Mouse (Mus musculus) hindbrain, embryonic 15.5 days (tissue): ENCODE results near the gene Wasf2. TPM values are rescaled to one million over a fixed set of nuclear protein-coding genes. Genes with fewer than 3 reads are reported as not detected.

Source experiments
- ATAC-seq: fragments of 200-750 bp; cut with Nextera tagmentation; 2 replicates; pipeline ENCODE4 v1.8.0; 2017; ENCODE audit warnings: low read depth, moderate number of reproducible peaks, moderate TSS enrichment; ENCODE audit not compliant: low FRiP score
- H3K27ac ChIP-seq: fragments of 300-500 bp; sonication (generic); replicated peaks from 2 replicates; pipeline ENCODE4 v1.5.1; 2015; ENCODE audit warnings: mild to moderate bottlenecking, inconsistent platforms
- H3K27me3 ChIP-seq: fragments of 300-500 bp; sonication (generic); 2 replicates; pipeline ENCODE4 v1.6.1; 2015; ENCODE audit warnings: control low read depth, inconsistent platforms
- H3K36me3 ChIP-seq: fragments of 300-500 bp; sonication (generic); 2 replicates; pipeline ENCODE4 v1.6.1; 2015; ENCODE audit warnings: control low read depth, inconsistent platforms
- H3K4me1 ChIP-seq: fragments of 300-500 bp; sonication (generic); replicated peaks from 2 replicates; pipeline ENCODE4 v1.6.1; 2015; ENCODE audit warnings: control low read depth, inconsistent platforms
- H3K4me2 ChIP-seq: fragments of 300-500 bp; sonication (generic); 2 replicates; pipeline ENCODE4 v1.6.1; 2015; ENCODE audit warnings: moderate library complexity, mild to moderate bottlenecking, inconsistent platforms
- H3K4me3 ChIP-seq: fragments of 300-500 bp; sonication (generic); 2 replicates; pipeline ENCODE4 v1.5.1; 2015; ENCODE audit warnings: mild to moderate bottlenecking, inconsistent platforms
- H3K9ac ChIP-seq: fragments of 300-500 bp; sonication (generic); 2 replicates; pipeline ENCODE4 v1.6.1; 2015; ENCODE audit warnings: inconsistent platforms
- H3K9me3 ChIP-seq: fragments of 300-500 bp; sonication (generic); 2 replicates; pipeline ENCODE4 v1.6.1; 2016; ENCODE audit warnings: control low read depth, inconsistent platforms
- WGBS: fragments of 180-500 bp; shearing (Covaris S2); methylation state at CpG from one replicate; pipeline ENCODE4 v1.1.7; 2015; 5-methylcytosine and 5-hydroxymethylcytosine counted together
- polyA plus RNA-seq: library from polyadenylated mRNA; unstranded; fragments of >200 nt; fragmentation: Nextera tagmentation; extraction: Ambion mirVana; gene quantifications from 2 replicates; pipeline ENCODE4 v1.2.1, GENCODE M21; 2015

The Wasf2 gene
- polyA plus RNA-seq, 1 experiment from 2014 or later: 31.1 TPM

DNA sequence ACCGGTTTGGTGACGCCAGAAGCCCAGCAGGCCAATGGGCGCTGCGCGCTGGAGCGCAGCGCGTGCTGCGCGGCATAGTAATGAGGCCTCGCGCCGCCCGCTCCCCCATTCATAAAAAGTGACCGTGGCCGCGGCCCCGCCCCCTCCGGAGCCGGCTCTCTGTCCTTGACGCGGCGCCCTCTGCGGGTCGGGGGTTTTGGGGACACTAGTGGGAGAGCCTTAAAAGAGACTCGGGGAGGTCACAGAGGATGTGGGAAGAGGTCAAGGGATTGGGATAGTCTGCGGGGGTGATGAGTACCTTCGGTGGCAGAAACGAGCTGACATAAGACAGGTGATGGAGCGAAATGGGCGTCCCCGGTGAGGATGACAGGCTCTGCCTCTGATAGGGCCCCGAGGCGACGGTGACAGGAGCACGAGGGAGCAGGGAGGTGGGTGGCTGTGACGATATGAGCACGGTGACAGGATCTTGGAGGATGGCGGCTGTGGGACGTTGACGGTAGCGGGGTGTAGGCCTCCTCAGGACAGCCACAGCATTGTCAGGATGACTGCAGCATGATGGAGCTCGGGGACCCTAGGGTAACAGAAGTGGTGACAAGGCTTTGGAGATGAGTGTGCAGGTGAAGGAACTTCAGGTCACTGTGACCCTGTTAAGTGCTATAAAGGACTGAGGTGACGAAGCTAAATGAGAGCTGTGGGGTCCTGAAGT lies 82.4 kb downstream of the Wasf2 start:
- ATAC-seq: peak; percentile 86
- no peak overlapping the region for H3K27ac ChIP-seq
- H3K27me3 ChIP-seq: peaks cover 15% of the 10 kb centered on the region
- 2% methylated on average over 43 of the region's 44 CpGs for WGBS
- H3K4me3 ChIP-seq: peak overlapping the region; percentile 67
- peak overlapping the region; percentile 88 for H3K4me2 ChIP-seq
- H3K36me3 ChIP-seq: no peaks in the 10 kb centered on the region
- H3K4me1 ChIP-seq: peaks cover 26% of the 10 kb centered on the region
- peak overlapping the region; percentile 63 for H3K9ac ChIP-seq
- H3K9me3 ChIP-seq: no peaks in the 10 kb centered on the region

DNA sequence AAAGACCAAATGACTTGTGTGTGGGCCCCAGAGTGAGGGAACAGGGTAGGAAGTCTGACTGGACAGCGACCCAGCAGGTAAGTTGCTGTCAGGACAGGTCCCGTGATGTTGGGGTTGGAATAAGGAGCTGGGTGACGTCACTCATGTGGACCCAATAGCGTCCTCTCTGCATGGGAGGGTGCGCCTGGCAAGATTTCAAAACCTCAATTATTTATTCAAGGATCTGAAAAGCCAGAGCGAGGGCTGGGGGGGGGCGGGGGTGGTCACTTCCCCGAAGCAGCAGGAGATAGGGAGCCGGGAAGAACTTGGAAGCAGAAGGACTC lies 82.9 kb downstream of the Wasf2 start:
- no peak; the same call in 1 of the 2 replicates for ATAC-seq
- no peaks in the 10 kb centered on the region for H3K9me3 ChIP-seq
- no peak overlapping the region for H3K9ac ChIP-seq
- H3K27me3 ChIP-seq: peaks cover 15% of the 10 kb centered on the region
- H3K36me3 ChIP-seq: no peaks in the 10 kb centered on the region
- no peak overlapping the region for H3K27ac ChIP-seq
- H3K4me1 ChIP-seq: peaks cover 26% of the 10 kb centered on the region
- H3K4me2 ChIP-seq: peak overlapping the region; percentile 88
- H3K4me3 ChIP-seq: peak overlapping the region; percentile 67
- WGBS: 2% methylated on average over 8 of the region's 9 CpGs

DNA sequence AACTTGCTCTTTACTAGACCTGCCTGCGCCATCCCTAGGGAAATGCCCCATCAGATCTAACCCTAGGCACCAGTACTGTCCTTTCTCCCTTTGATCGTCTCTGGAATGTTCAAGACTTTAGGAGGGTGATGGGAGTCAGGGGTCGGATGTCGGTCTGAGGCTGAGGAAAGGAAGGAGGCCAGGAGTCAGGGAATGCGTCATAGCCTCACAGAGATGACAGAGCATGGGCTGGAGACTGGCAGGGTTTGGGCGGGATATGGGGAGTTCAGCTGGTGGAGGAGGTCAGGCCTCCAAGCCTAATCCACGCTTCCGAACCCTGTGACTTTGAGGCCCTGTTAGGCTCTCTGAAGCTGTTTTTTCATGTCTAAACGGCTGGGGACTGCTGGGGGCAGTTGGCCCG lies 83.4 kb downstream of the Wasf2 start:
- ATAC-seq: no peak; the same call in 1 of the 2 replicates
- Histone ChIP-seq H3K9ac (no peak overlapping the region), H3K4me3 (peak overlapping the region; percentile 67), H3K27me3 (peaks cover 18% of the 10 kb centered on the region), H3K4me1 (peaks cover 26% of the 10 kb centered on the region), H3K36me3 (no peaks in the 10 kb centered on the region), H3K27ac (no peak overlapping the region), H3K9me3 (no peaks in the 10 kb centered on the region), H3K4me2 (peak overlapping the region; percentile 88)
- WGBS: 11% methylated on average over 10 of the region's 10 CpGs

DNA sequence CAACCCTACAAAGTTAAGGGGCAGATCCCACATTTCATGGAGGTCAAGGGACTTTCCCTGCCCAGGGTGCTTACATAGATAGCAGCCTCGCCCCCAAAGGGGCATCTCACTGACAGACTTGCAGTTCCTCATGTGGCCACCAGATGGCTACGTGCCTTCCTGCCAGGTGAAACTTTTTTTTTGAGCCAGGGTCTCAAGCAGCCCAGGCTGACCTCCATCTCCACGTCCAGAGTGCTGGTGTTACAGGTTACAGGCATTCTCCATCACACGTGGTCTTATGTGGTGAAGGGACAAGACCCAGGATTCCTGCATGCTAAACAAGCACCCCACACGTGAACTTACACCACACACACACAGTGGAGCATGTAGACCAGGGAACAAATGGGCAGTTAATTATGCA lies 87.3 kb downstream of the Wasf2 start:
- H3K27me3 ChIP-seq: peaks cover 34% of the 10 kb centered on the region
- no peaks in the 10 kb centered on the region for H3K9me3 ChIP-seq
- H3K4me2 ChIP-seq: no peak overlapping the region
- H3K36me3 ChIP-seq: no peaks in the 10 kb centered on the region
- WGBS: 3% methylated on average over 5 of the region's 5 CpGs
- no peak overlapping the region for H3K4me3 ChIP-seq
- no peak overlapping the region for H3K27ac ChIP-seq
- peaks cover 19% of the 10 kb centered on the region for H3K4me1 ChIP-seq
- no peak overlapping the region for H3K9ac ChIP-seq
- ATAC-seq: no peak

DNA sequence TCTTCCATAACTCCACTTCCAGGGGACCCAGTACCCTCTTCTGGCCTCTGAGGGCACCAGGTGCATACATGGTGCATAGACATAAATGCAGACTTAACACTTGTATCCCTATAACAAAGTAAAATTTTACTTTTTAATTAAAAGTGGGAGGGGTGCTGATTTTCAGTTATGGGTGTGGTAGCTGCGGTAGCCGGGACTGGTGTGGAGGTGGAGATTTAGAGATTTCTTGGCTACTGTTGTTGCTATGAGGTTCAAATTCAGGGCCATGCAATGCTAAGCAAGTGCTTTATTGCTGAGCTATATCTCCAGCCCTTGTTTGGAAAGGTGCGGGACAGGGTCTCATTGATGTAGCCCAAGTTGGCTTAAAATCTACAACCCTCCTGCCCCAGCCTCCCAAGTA lies 88.4 kb downstream of the Wasf2 start:
- H3K4me2 ChIP-seq: no peak overlapping the region
- no peaks in the 10 kb centered on the region for H3K9me3 ChIP-seq
- no peaks in the 10 kb centered on the region for H3K36me3 ChIP-seq
- H3K27me3 ChIP-seq: peaks cover 34% of the 10 kb centered on the region
- WGBS: 93% methylated on average over 3 of the region's 3 CpGs
- no peak overlapping the region for H3K9ac ChIP-seq
- ATAC-seq: no peak
- H3K27ac ChIP-seq: no peak overlapping the region
- no peak overlapping the region for H3K4me3 ChIP-seq
- peaks cover 8% of the 10 kb centered on the region for H3K4me1 ChIP-seq

DNA sequence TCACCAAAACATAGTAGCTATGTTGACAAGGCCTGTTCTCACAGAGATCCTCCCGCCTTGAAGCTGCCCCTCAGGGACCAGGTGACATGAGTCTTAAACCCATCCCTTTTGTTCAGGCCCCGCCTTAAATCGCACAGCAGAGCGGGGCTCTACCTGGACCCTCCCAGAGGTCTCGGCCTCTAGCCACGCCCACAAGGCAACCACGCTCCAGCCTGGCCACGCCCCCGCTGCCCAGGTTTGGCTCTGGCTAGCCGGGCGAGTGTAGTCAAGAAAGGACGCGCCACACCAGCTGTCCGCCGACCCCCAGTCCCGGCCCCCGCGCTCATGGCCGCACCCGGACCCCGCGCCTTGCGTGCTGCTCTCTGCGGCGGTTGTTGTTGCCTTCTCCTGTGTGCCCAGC lies 90.4 kb downstream of the Wasf2 start:
- Histone ChIP-seq H3K9ac (peak overlapping the region; percentile 1; the same call in 1 of the 2 replicates), H3K27ac (no peak overlapping the region), H3K4me3 (peak overlapping the region; percentile 33), H3K4me1 (peaks cover 6% of the 10 kb centered on the region), H3K36me3 (no peaks in the 10 kb centered on the region), H3K9me3 (no peaks in the 10 kb centered on the region), H3K27me3 (peaks cover 23% of the 10 kb centered on the region), H3K4me2 (peak overlapping the region; percentile 58)
- no peak for ATAC-seq
- WGBS: 3% methylated on average over 25 of the region's 25 CpGs

DNA sequence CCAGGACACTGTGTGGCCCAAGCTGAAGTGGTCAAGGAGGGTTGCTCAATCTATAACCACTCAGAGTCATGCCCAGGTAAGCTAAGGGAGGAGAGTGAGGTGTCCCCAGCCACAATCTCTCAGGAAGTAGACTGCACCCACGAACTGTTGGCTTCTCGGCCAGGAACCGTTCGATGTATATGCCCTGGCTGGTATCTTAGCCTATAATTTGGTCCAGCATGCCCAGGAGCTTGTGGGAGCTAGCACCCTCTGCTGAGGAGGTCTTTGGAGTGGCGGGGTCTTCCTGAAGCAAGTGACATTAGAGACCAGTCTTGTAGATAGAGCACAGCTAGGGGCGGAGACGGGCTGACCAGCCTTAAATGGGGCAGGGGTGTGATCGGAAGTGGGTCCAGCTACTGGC lies 91.4 kb downstream of the Wasf2 start:
- no peak overlapping the region for H3K4me3 ChIP-seq
- no peak overlapping the region for H3K4me2 ChIP-seq
- no peaks in the 10 kb centered on the region for H3K36me3 ChIP-seq
- 85% methylated on average over 8 of the region's 8 CpGs for WGBS
- H3K27ac ChIP-seq: no peak overlapping the region
- no peak overlapping the region for H3K9ac ChIP-seq
- no peak for ATAC-seq
- no peaks in the 10 kb centered on the region for H3K9me3 ChIP-seq
- H3K27me3 ChIP-seq: peaks cover 23% of the 10 kb centered on the region
- peaks cover 6% of the 10 kb centered on the region for H3K4me1 ChIP-seq

DNA sequence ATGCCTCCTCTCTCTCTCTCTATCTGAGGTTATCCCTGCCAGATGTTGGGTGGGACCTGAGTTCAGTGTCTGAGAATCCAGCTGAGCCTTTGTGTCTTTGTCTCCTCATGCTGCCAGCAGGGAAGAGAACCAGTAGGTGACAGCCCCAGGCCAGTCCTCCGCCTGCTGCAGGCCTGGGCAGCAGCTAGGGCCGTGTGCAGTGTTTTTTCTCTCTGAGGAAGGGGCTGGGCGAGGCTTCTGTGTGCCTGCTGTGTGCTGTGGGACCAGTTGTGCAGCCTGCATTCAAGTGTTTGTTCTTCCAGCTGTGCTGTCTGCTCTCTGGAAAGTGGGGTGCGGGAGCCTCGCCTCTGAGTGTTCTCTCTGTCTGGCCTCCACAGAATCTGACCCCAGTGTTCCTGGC lies 93.6 kb downstream of the Wasf2 start:
- Histone ChIP-seq H3K27ac (no peak overlapping the region), H3K36me3 (no peaks in the 10 kb centered on the region), H3K27me3 (peaks cover 20% of the 10 kb centered on the region), H3K4me3 (no peak overlapping the region), H3K9me3 (no peaks in the 10 kb centered on the region), H3K4me1 (peaks cover 6% of the 10 kb centered on the region), H3K9ac (no peak overlapping the region), H3K4me2 (no peak overlapping the region)
- WGBS: 44% methylated on average over 5 of the region's 5 CpGs
- ATAC-seq: no peak

DNA sequence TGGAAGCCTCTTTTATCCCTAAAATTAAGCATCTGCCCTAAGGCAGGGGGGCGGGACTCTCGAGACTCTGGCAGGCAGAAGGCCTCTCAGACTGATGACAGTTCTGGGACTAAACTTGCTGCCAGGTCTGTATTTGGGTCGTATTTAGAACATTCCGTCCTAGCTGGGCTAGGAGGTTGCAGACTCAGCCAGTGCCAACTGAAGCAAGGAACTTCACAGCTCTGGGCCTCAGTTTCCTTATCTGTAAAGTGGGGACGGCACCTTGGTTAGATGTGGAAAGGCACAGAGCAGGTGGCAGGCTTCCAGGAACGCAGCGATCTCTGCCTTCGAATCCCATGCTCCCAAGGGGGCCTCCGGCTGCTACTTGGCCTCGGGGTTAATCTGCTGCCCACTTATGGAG lies 95.8 kb downstream of the Wasf2 start:
- Histone ChIP-seq H3K9me3 (no peaks in the 10 kb centered on the region), H3K4me1 (no peaks in the 10 kb centered on the region), H3K27me3 (peaks cover 12% of the 10 kb centered on the region; the same call in 1 of the 2 replicates), H3K36me3 (no peaks in the 10 kb centered on the region), H3K9ac (no peak overlapping the region), H3K4me3 (no peak overlapping the region), H3K27ac (no peak overlapping the region), H3K4me2 (no peak overlapping the region)
- ATAC-seq: no peak
- 71% methylated on average over 10 of the region's 10 CpGs for WGBS

DNA sequence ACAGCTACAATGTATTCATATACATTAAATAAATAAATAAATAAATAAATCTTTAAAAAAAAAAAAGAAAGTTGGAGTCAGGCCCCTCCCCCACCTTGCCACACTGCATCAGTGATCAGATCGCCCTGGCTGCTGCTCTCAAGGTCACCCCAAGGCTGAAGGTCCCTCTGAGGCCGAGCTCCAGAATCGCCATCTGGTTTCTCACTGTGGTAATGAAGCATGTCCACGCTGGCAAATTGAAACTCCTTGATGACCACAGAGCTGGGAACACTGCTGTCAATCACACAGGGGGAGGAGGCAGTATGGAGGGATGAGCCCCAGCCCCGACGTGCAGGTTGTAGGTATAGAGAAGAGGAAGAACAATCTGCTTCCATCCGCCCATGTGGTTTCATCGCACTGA lies 97.3 kb downstream of the Wasf2 start:
- H3K27me3 ChIP-seq: no peaks in the 10 kb centered on the region
- 43% methylated on average over 8 of the region's 8 CpGs for WGBS
- no peak overlapping the region for H3K27ac ChIP-seq
- no peak overlapping the region for H3K4me2 ChIP-seq
- no peak overlapping the region for H3K4me3 ChIP-seq
- no peak overlapping the region for H3K9ac ChIP-seq
- H3K4me1 ChIP-seq: no peaks in the 10 kb centered on the region
- no peaks in the 10 kb centered on the region for H3K36me3 ChIP-seq
- no peaks in the 10 kb centered on the region for H3K9me3 ChIP-seq
- ATAC-seq: no peak

DNA sequence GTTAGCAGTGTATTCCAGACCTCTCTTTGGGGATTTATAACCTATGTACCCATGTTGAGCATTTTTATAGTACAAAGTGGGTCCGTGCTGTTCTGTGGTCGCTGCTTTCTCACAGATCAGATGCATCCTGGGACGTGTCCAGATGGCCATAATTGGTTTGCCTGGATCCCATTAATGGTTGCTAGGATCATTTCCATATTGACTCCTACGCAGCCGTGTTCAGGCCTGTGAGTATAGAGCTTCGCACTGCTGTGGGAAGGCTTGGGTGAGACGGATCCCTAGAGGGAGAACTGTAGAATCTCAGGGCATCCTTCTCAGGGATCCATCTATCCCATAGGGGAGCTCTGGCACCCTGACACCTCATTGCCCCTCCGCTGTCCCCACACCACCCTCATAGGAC lies 99.3 kb downstream of the Wasf2 start:
- H3K4me3 ChIP-seq: no peak overlapping the region
- WGBS: 53% methylated on average over 8 of the region's 8 CpGs
- no peak overlapping the region for H3K4me2 ChIP-seq
- H3K9ac ChIP-seq: no peak overlapping the region
- ATAC-seq: no peak
- H3K27ac ChIP-seq: no peak overlapping the region
- H3K9me3 ChIP-seq: no peaks in the 10 kb centered on the region
- H3K36me3 ChIP-seq: no peaks in the 10 kb centered on the region
- H3K27me3 ChIP-seq: no peaks in the 10 kb centered on the region
- H3K4me1 ChIP-seq: no peaks in the 10 kb centered on the region

DNA sequence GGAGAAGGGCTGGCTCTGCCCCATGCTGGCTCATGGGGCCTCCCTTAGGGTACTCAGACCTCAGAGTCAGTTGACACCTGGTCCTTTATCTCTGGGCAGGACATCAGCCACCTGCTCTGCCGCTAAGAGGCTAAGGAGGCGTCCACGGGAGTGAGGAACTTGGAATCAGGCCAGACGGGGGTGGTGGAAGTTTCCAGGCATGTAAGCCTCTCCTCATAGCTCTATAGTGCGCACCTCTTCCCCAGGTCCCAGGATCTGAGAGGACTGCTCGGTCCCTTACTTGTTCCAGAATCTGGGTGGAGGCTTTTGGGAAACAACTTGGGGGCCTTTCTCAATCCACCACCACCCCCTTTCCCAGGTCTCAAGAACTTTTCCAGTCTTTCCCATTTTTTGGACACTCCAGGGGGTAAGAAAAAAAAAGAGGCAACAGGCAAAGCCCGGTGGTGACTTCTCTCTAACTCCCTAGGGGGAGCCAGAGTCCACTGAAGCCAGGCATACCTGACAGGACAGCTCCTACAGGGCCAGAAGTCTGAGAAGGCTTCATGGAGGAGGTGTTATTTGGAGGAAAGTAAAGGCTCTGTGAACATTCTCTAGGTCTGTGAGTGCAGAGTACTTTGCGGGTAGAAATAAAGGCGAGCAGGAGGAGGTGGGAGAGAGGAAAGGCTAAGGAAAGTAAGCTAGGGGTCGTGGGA lies 103.1 kb downstream of the Wasf2 start:
- no peak overlapping the region for H3K27ac ChIP-seq
- H3K4me3 ChIP-seq: no peak overlapping the region
- no peaks in the 10 kb centered on the region for H3K4me1 ChIP-seq
- 42% methylated on average over 10 of the region's 10 CpGs for WGBS
- no peak overlapping the region for H3K4me2 ChIP-seq
- ATAC-seq: no peak
- no peaks in the 10 kb centered on the region for H3K36me3 ChIP-seq
- H3K27me3 ChIP-seq: no peaks in the 10 kb centered on the region
- H3K9me3 ChIP-seq: no peaks in the 10 kb centered on the region
- H3K9ac ChIP-seq: no peak overlapping the region
